ENCODE assay signal across 26 mouse cellular contexts in the genomic region with DNA sequence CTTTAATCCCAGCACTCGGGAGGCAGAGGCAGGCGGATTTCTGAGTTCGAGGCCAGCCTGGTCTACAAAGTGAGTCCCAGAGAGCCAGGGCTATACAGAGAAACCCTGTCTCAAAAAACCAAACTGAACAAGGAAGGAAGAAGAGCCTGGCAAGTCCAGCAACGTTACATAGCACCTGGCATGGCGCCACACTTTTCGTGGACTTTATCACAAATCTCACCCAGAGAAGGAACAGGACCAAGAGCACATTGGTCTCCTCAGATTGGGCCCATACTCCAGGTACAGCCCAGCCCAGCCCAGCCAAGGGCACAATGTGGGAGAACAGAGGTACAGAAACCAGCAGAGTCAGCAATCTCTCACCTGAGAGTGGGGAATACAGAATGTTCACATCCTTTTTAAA. TPM values are rescaled to one million over a fixed set of nuclear protein-coding genes. Genes with fewer than 3 reads are reported as not detected.
DNase-seq lines count a peak whose midpoint lies in the region; ATAC-seq and TF ChIP-seq lines count a peak whose summit lies in the region.
"Had no signal": no experiment of that assay in that cellular context is flagged by ENCODE, and none has a peak within 500 bp of the region (broad histone marks: within the 10 kb centered on the region; RNA-seq: fewer than 3 reads in every experiment).

No protein-coding gene starts in this region.

- no peak for TF ChIP-seq POLR2A in kidney, adult 2 months (IDR thresholded peaks at IDR 0.05; ENCODE audit: low read depth, low read length)
- TF ChIP-seq POLR2A in MEL (IDR thresholded peaks at IDR 0.05; ENCODE audit: control insufficient read depth in 1 of 2, insufficient read depth in 1 of 2, low read depth in 1 of 2, low read length in 2 of 2, poor library complexity in 1 of 2), result no peak

- peaks cover 3% of the 10 kb centered on the region; the same call in 1 of the 2 replicates for H3K4me1 ChIP-seq in kidney, adult 2 months (ENCODE audit: control insufficient read depth, insufficient read depth, low read length)
- no peaks in the 10 kb centered on the region for H3K4me1 ChIP-seq in kidney, embryonic 14.5 days (ENCODE audit: control insufficient read depth, insufficient read depth, low read length)
- H3K4me1 ChIP-seq in MEL (ENCODE audit: control insufficient read depth in 1 of 2, insufficient read depth in 2 of 2, low read length in 2 of 2), result peaks cover 0 to 2% of the 10 kb centered on the region in 2 experiments; a peak in 1 of 4 replicates
- H3K4me1 ChIP-seq in intestine, postnatal 0 days (replicated peaks; ENCODE audit: control insufficient read depth, insufficient read depth, low read length), result no peaks in the 10 kb centered on the region
- H3K4me1 ChIP-seq: limb, embryonic 12.5 days had no signal

- TF ChIP-seq CTCF in kidney, adult 2 months (conservative IDR thresholded peaks at IDR 0.05; ENCODE audit: insufficient read depth, insufficient read length, low read depth, low read length), result no peak
- TF ChIP-seq CTCF in MEL (IDR thresholded peaks at IDR 0.05 in 2 of 3, conservative IDR thresholded peaks at IDR 0.05 in 1 of 3; ENCODE audit: control insufficient read depth in 1 of 3, insufficient read depth in 1 of 3, low read depth in 2 of 3, low read length in 3 of 3, poor library complexity in 1 of 3, severe bottlenecking in 1 of 3), result no peak
- TF ChIP-seq CTCF in intestine, postnatal 0 days (IDR thresholded peaks at IDR 0.05; ENCODE audit: low read depth), result no peak

- H3K4me2 ChIP-seq in kidney, embryonic 14.5 days (replicated peaks; ENCODE audit: low read depth, low read length), result no peak overlapping the region
- no peak overlapping the region for H3K4me2 ChIP-seq in intestine, postnatal 0 days (replicated peaks; ENCODE audit: low read depth)
- H3K4me2 ChIP-seq: heart, embryonic 12.5 days; hindbrain, embryonic 14.5 days; limb, embryonic 12.5 days; liver, embryonic 13.5 days; midbrain, embryonic 13.5 days; neural tube, embryonic 13.5 days had no signal

- no peak for TF ChIP-seq EP300 in MEL (IDR thresholded peaks at IDR 0.05; ENCODE audit: low read depth in 1 of 2, low read length in 2 of 2)

- DNase-seq in kidney, adult 2 months, result peak; percentile 76
- DNase-seq in MEL (ENCODE audit: low read depth, low spot score), result peak; percentile 57
- peak; percentile 72 to 84 for DNase-seq in kidney, postnatal 25 days
- no peak for DNase-seq in heart, adult 9 months (ENCODE audit: low spot score in 2 of 2)
- DNase-seq: cerebellum, adult 8-10 months; gastrocnemius, postnatal 14 days; heart, adult 18-20 months; liver, embryonic 13.5 days; lung, adult 2 months; lung, postnatal 10 days; right cerebral cortex, postnatal 4 days; thymus, postnatal 4 days had no signal

- no peak overlapping the region for H3K9ac ChIP-seq in kidney, embryonic 14.5 days (ENCODE audit: low read depth, low read length)
- no peak overlapping the region for H3K9ac ChIP-seq in MEL (ENCODE audit: control insufficient read depth, low read depth, low read length, poor library complexity, severe bottlenecking)
- H3K9ac ChIP-seq in intestine, postnatal 0 days (ENCODE audit: low read depth, low read length), result no peak overlapping the region
- H3K9ac ChIP-seq: heart, embryonic 12.5 days; hindbrain, embryonic 14.5 days; limb, embryonic 12.5 days; midbrain, embryonic 13.5 days; neural tube, embryonic 13.5 days had no signal

- no peaks in the 10 kb centered on the region for H3K9me3 ChIP-seq in kidney, embryonic 14.5 days (ENCODE audit: control insufficient read depth, low read length)
- no peaks in the 10 kb centered on the region for H3K9me3 ChIP-seq in MEL (replicated peaks; ENCODE audit: insufficient read depth, low read length)
- no peaks in the 10 kb centered on the region for H3K9me3 ChIP-seq in intestine, postnatal 0 days (ENCODE audit: control insufficient read depth)
- H3K9me3 ChIP-seq: heart, embryonic 12.5 days; limb, embryonic 12.5 days; liver, embryonic 13.5 days; midbrain, embryonic 13.5 days; neural tube, embryonic 13.5 days had no signal

- TF ChIP-seq RAD21 in MEL (IDR thresholded peaks at IDR 0.05; ENCODE audit: low read depth, low read length), result no peak

- no peak overlapping the region for H3K4me3 ChIP-seq in kidney, adult 2 months (ENCODE audit: insufficient read depth, low read depth, low read length)
- H3K4me3 ChIP-seq in kidney, embryonic 14.5 days (ENCODE audit: low read length), result no peak overlapping the region
- H3K4me3 ChIP-seq in MEL (ENCODE audit: control insufficient read depth in 1 of 2, insufficient read depth in 1 of 2, low read depth in 2 of 2, low read length in 2 of 2), result no peak overlapping the region
- H3K4me3 ChIP-seq in intestine, postnatal 0 days (ENCODE audit: low read depth, low read length), result no peak overlapping the region
- H3K4me3 ChIP-seq: heart, embryonic 12.5 days; left cerebral cortex, adult 2 months; limb, embryonic 12.5 days; liver, embryonic 13.5 days; midbrain, embryonic 13.5 days; neural tube, embryonic 13.5 days had no signal

- H3K27ac ChIP-seq in kidney, adult 2 months (ENCODE audit: insufficient read depth, low read depth, low read length), result no peak overlapping the region
- H3K27ac ChIP-seq in kidney, embryonic 14.5 days (ENCODE audit: low read depth, low read length), result no peak overlapping the region
- H3K27ac ChIP-seq in MEL (ENCODE audit: control insufficient read depth, low read depth, low read length), result no peak overlapping the region
- no peak overlapping the region for H3K27ac ChIP-seq in intestine, postnatal 0 days (ENCODE audit: low read depth, low read length)
- H3K27ac ChIP-seq: hindbrain, embryonic 14.5 days; left cerebral cortex, adult 2 months; limb, embryonic 12.5 days; liver, embryonic 13.5 days; macrophage; midbrain, embryonic 13.5 days; neural tube, embryonic 13.5 days had no signal

- peaks cover 30% of the 10 kb centered on the region for H3K79me2 ChIP-seq in MEL (ENCODE audit: control insufficient read depth, insufficient read depth, low read length, poor library complexity)

- no peaks in the 10 kb centered on the region for H3K27me3 ChIP-seq in kidney, adult 2 months (replicated peaks; ENCODE audit: control insufficient read depth, insufficient read depth, low read length)
- H3K27me3 ChIP-seq in kidney, embryonic 14.5 days (ENCODE audit: control insufficient read depth, insufficient read depth, low read length), result no peaks in the 10 kb centered on the region
- no peaks in the 10 kb centered on the region for H3K27me3 ChIP-seq in MEL (ENCODE audit: control insufficient read depth in 1 of 2, insufficient read depth in 2 of 2, low read length in 2 of 2)
- H3K27me3 ChIP-seq in intestine, postnatal 0 days (replicated peaks; ENCODE audit: control insufficient read depth, insufficient read depth, low read length), result no peaks in the 10 kb centered on the region
- H3K27me3 ChIP-seq: CH12.LX; heart, embryonic 12.5 days; limb, embryonic 12.5 days; liver, embryonic 13.5 days; midbrain, embryonic 13.5 days; neural tube, embryonic 13.5 days; Patski had no signal

- WGBS in kidney, adult 2 months, result 64% methylated on average over 6 of the region's 6 CpGs
- WGBS in kidney, embryonic 14.5 days, result 90% methylated on average over 6 of the region's 6 CpGs
- WGBS in intestine, postnatal 0 days, result 64% methylated on average over 6 of the region's 6 CpGs

- ATAC-seq in kidney, embryonic 14.5 days (ENCODE audit: low FRiP score, low TSS enrichment), result no peak
- 0 out of 2 replicates have a peak, but pooled peaks have one; percentile 23 for ATAC-seq in intestine, postnatal 0 days
- no peak for ATAC-seq in erythroblast, adult 5-6 weeks (replicated peaks; ENCODE audit: low FRiP score, poor library complexity, severe bottlenecking)
- ATAC-seq in granulocyte monocyte progenitor cell, adult 5-6 weeks (replicated peaks; ENCODE audit: poor library complexity, severe bottlenecking), result no peak
- ATAC-seq: forebrain, embryonic 14.5 days; midbrain, embryonic 13.5 days; Patski had no signal

- no peaks in the 10 kb centered on the region; the same call in 1 of the 2 replicates for H3K36me3 ChIP-seq in kidney, adult 2 months (ENCODE audit: control insufficient read depth, insufficient read depth, low read length)
- H3K36me3 ChIP-seq in kidney, embryonic 14.5 days (ENCODE audit: control insufficient read depth, insufficient read depth, low read length), result peaks cover 12% of the 10 kb centered on the region; the same call in 1 of the 2 replicates
- H3K36me3 ChIP-seq in MEL (ENCODE audit: control insufficient read depth in 1 of 2, insufficient read depth in 2 of 2, low read length in 2 of 2), result peaks cover 7 to 8% of the 10 kb centered on the region in 2 experiments; a peak in 3 of 4 replicates
- peaks cover 13% of the 10 kb centered on the region for H3K36me3 ChIP-seq in intestine, postnatal 0 days (ENCODE audit: control insufficient read depth, insufficient read depth)

TF ChIP-seq in MEL, 35 proteins besides CTCF, POLR2A, EP300 and RAD21 (continues in another document):
- peak; percentile 50; the same call in 1 of the 2 replicates for TF ChIP-seq MAFK (IDR thresholded peaks at IDR 0.05; ENCODE audit: borderline replicate concordance, low read depth, low read length)

RNA-seq across cellular contexts. Expression of a gene that starts 10.7 kb away (rescaled TPM):
- 45.0 and 57.5 TPM in 2 replicates for polyA plus RNA-seq in kidney, adult 2 months (2012; rRNA removed)
- polyA plus RNA-seq in kidney, embryonic 14.5 days (2014; fragmentation: Nextera tagmentation; extraction: Ambion mirVana), result 16.3 and 22.2 TPM in 2 replicates
- 26.0 and 26.1 TPM in 2 replicates for total RNA-seq in MEL (2012; rRNA removed)
- polyA plus RNA-seq in MEL (2012; ENCODE audit: insufficient read depth in 1 of 2, insufficient read length in 2 of 2, low read depth in 1 of 2, low replicate concordance in 2 of 2, missing spikeins in 1 of 2), result 10 to 100 TPM in 1 of 2 experiments, not detected in 1; 35.5 TPM
- 28.1 and 32.1 TPM in 2 replicates for polyA plus RNA-seq in intestine, postnatal 0 days (2015; fragmentation: Nextera tagmentation; extraction: Ambion mirVana)
- total RNA-seq in erythroblast, adult 5-6 weeks (2015; ENCODE audit: low replicate concordance), result 48.3 and 50.0 TPM in 2 replicates
- total RNA-seq in erythroblast, adult 5-6 weeks (2017; ENCODE audit: low replicate concordance), result 37.9 and 41.1 TPM in 2 replicates
- total RNA-seq in granulocyte monocyte progenitor cell, adult 5-6 weeks (2014; fragmentation: Nextera tagmentation), result 30.9 and 46.2 TPM in 2 replicates
- total RNA-seq in granulocyte monocyte progenitor cell, adult 5-6 weeks (2017), result 31.4 and 34.1 TPM in 2 replicates

RNA-seq across cellular contexts. Expression of a gene that starts 48.8 kb away (rescaled TPM):
- 7.9 and 8.2 TPM in 2 replicates for polyA plus RNA-seq in kidney, adult 2 months (2012; rRNA removed)
- polyA plus RNA-seq in kidney, embryonic 14.5 days (2014; fragmentation: Nextera tagmentation; extraction: Ambion mirVana), result 10.4 and 19.9 TPM in 2 replicates
- 73.8 and 91.5 TPM in 2 replicates for total RNA-seq in MEL (2012; rRNA removed)
- polyA plus RNA-seq in MEL (2012; ENCODE audit: insufficient read depth in 1 of 2, insufficient read length in 2 of 2, low read depth in 1 of 2, low replicate concordance in 2 of 2, missing spikeins in 1 of 2), result 10 to 100 TPM; 49.6 to 62.4 TPM
- polyA plus RNA-seq in intestine, postnatal 0 days (2015; fragmentation: Nextera tagmentation; extraction: Ambion mirVana), result 4.2 TPM in 2 replicates
- total RNA-seq in erythroblast, adult 5-6 weeks (2015; ENCODE audit: low replicate concordance), result 0.19 TPM in 1 of 2 replicates, not detected in the other
- total RNA-seq in erythroblast, adult 5-6 weeks (2017; ENCODE audit: low replicate concordance), result 5.5 and 5.9 TPM in 2 replicates
- 17.2 and 17.9 TPM in 2 replicates for total RNA-seq in granulocyte monocyte progenitor cell, adult 5-6 weeks (2014; fragmentation: Nextera tagmentation)
- total RNA-seq in granulocyte monocyte progenitor cell, adult 5-6 weeks (2017), result 22.9 and 27.0 TPM in 2 replicates

Comparison
In these comparisons a context has a peak if more than half of its experiments do, and no peak if none do; other contexts are left out.
1. DNase-seq: peak in kidney, adult 2 months (single experiment), MEL (single experiment) and kidney, postnatal 25 days (2 of 2); none in heart, adult 9 months (0 of 2).